Mouse (Mus musculus) erythroblast, adult 5-6 weeks (primary cell): Measurements from ENCODE around the gene Tchhl1. TPM values are rescaled to one million over a fixed set of nuclear protein-coding genes. Genes with fewer than 3 reads are reported as not detected.

ENCODE experiments used
- ATAC-seq: replicated peaks from 2 replicates; pipeline ENCODE4 v1.8.0; 2016; ENCODE audit warnings: moderate number of reproducible peaks, mild to moderate bottlenecking, moderate TSS enrichment, inconsistent platforms; ENCODE audit not compliant: poor library complexity, low FRiP score, severe bottlenecking
- total RNA-seq, 2 experiments: library from RNA; stranded (forward) in 1 of 2; stranded (reverse) in 1 of 2; fragments of 150-400 nt in 1 of 2; fragments of 200-764, 138-1000 nt in 1 of 2; gene quantifications; 2 replicates each; pipeline versions ENCODE4 v1.2.3 to v1.2.4; 2015 to 2017; ENCODE audit warnings: low replicate concordance in 2 of 2

The Tchhl1 gene
- total RNA-seq, 2 experiments from 2014 or later = not detected

DNA sequence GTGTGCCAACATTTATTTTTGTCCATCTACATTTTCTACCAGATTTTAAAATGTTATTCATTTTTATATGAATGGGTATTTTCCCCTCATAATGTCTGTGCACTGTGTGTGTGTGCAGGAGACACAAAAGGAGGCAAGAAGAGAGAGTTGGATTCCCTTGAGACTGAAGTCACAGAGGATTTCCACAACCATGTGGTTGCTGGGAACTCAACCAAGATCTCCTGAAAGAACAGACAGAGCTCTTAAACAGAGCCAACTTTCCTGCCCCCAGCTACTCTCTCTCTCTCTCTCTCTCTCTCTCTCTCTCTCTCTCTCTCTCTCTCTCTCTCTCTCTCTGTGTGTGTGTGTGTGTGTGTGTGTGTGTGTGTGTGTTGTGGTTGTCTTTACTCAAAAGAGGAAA lies 30.6 kb downstream of the Tchhl1 start:
- ATAC-seq = no peak

- no peak for ATAC-seq
Measured at GRCm38 (mm10) chr3:93504536-93505189, 36.1 kb downstream of the Tchhl1 start.

GRCm38 (mm10) chr3:93505960-93506863 lies 37.7 kb downstream of the Tchhl1 start:
- no peak for ATAC-seq

DNA sequence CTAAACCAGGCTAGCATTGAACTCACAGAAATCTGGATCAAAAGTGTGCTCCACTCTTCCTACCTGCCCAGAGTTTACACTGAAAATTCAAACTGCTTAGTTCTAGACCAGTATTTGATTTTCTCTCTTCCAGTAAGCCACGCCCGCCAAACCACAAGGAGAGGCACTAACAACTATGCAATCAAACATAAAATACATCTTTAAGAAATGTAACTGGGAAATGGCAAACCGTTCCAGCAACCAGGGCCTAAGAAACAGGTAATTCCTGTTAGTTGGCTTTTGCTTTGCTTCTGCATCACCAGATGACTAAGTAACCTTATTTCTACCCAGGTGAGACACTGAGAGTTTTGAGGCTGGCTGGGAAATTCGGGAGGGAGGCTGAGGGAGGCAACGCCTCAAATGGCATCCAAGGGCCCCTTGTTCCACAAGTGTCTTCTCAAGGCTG lies 38.3 kb downstream of the Tchhl1 start:
- no peak for ATAC-seq

DNA sequence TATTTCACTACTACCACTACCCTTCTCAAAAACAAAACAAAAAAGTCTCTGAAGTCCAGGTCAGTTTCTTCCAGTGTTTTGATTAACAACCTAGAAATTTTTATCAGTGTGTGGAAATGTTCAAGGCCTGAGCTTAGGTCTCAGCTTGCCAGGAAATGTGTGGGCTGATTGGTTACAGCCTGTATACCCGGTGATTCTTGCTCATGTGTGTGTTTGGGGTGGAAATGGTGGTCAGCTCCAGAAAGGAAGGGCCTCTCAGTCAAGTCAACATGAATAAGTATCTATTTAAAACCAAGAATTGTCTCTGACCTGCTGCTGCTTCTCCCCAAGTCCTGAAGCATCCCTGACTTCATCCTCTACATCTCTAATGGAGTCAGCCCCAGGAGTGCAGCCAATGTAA lies 40.7 kb downstream of the Tchhl1 start:
- ATAC-seq = no peak

DNA sequence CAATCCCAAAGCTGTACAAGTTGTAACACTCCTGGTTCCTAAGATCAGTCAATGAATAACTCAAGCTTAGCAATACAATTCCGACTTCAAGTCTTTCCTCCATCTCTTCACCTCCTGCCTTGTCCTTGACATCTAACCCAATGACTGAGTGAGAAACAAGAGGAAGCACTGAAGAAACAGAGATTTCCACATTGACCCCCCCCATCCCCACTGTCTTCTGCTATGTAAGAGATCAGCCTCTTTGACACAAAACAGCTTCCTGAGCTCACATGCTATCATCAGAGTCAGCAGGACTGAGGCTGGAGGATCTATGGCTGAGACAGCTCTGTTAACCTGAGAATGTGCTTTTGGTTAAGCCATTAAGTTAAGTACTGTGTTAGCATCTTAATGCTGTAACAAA lies 42.5 kb downstream of the Tchhl1 start:
- ATAC-seq = no peak

DNA sequence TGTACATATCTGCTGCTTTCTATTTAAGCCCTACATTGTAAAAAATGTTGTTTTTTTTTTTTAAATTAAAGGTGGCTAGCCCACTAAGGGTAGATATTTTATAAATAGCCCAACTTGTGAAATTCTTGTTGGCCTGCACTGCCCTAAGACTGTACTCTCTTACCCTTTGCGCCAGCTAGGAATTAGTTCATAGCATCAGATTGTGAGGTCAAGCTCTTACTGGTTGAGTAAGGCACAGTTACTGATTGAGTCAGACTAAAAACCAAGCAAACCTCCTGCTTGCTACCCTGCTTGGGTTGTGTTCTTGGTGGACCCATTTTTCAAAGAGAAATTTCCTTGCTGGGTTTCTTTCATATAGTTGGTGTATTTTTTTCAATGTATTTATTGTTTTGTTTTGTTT lies 43.2 kb downstream of the Tchhl1 start:
- no peak for ATAC-seq

GRCm38 (mm10) chr3:93512386-93513101 lies 44.0 kb downstream of the Tchhl1 start:
- no peak for ATAC-seq

DNA sequence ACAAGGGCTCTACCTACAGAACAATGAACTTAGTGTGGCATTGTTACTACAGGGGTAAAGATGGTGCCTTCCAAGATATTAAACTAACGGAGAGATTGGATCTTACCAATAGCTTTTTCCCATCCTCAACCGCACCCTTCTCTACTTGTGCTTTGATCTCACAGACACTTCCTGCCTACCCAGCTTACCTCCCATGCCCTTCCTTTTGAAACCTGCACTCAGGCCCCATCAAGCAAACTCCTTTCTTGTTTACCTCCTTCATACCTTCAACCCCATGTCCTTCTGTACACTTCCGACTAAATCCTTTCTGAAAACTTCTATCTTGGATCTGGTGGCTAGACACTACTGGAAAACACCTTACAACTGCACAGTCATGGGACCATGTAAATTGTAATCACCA lies 46.1 kb downstream of the Tchhl1 start:
- no peak for ATAC-seq

DNA sequence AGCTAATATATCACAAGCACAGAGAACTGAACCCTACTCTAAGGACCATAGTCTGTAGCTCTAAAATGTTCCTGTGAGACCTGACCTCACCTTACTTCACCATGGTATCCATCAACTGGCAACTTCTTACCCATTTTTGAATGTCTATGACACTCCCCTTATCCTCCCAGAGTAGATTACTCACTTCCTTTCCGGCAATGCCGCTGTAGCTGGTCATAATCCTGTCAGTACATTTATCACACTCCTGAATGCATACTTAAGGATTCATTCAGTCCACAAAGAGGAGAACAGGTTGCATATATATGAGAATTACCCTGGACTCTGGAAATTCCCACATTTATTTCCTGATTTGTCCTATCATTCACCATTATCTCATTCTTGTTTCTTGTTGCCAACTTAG lies 48.8 kb downstream of the Tchhl1 start:
- no peak for ATAC-seq

GRCm38 (mm10) chr3:93519856-93520329 lies 51.3 kb downstream of the Tchhl1 start:
- no peak for ATAC-seq

- ATAC-seq = no peak
Measured at GRCm38 (mm10) chr3:93520330-93521193, 52.0 kb downstream of the Tchhl1 start, which contains the start of gene S100a11. Gene S100a11, plus strand, starts transcription at chr3:93520488.

Other genes starting within 250 kb of the Tchhl1 start
- not detected in 2 replicates for gene Flg, start 195.2 kb upstream of the Tchhl1 start, total RNA-seq (2015; ENCODE audit: low replicate concordance)
- 0.42 TPM in 1 of 2 replicates, not detected in the other for gene Flg, start 195.2 kb upstream of the Tchhl1 start, total RNA-seq (2017; ENCODE audit: low replicate concordance)
- not detected in 2 replicates for gene Hrnr, start 149.0 kb upstream of the Tchhl1 start, total RNA-seq (2015; ENCODE audit: low replicate concordance)
- not detected in 2 replicates for gene Hrnr, start 149.0 kb upstream of the Tchhl1 start, total RNA-seq (2017; ENCODE audit: low replicate concordance)
- not detected in 2 replicates for gene Rptn, start 75.1 kb upstream of the Tchhl1 start, total RNA-seq (2015; ENCODE audit: low replicate concordance)
- not detected in 2 replicates for gene Rptn, start 75.1 kb upstream of the Tchhl1 start, total RNA-seq (2017; ENCODE audit: low replicate concordance)
- gene Tchh, start 26.4 kb upstream of the Tchhl1 start, total RNA-seq (2015; ENCODE audit: low replicate concordance) = 0.19 TPM in 1 of 2 replicates, not detected in the other
- gene Tchh, start 26.4 kb upstream of the Tchhl1 start, total RNA-seq (2017; ENCODE audit: low replicate concordance) = not detected in 2 replicates
- 797 and 864 TPM in 2 replicates for gene S100a11, start 51.7 kb downstream of the Tchhl1 start, total RNA-seq (2015; ENCODE audit: low replicate concordance)
- gene S100a11, start 51.7 kb downstream of the Tchhl1 start, total RNA-seq (2017; ENCODE audit: low replicate concordance) = 50.3 and 92.3 TPM in 2 replicates
- gene S100a10, start 86.3 kb downstream of the Tchhl1 start, total RNA-seq (2015; ENCODE audit: low replicate concordance) = 69.6 and 73.6 TPM in 2 replicates
- 56.1 and 64.1 TPM in 2 replicates for gene S100a10, start 86.3 kb downstream of the Tchhl1 start, total RNA-seq (2017; ENCODE audit: low replicate concordance)
- gene Tdpoz2, start 183.9 kb downstream of the Tchhl1 start, total RNA-seq (2015; ENCODE audit: low replicate concordance) = not detected in 2 replicates
- gene Tdpoz2, start 183.9 kb downstream of the Tchhl1 start, total RNA-seq (2017; ENCODE audit: low replicate concordance) = not detected in 2 replicates
- gene Tdpoz1, start 207.6 kb downstream of the Tchhl1 start, total RNA-seq (2015; ENCODE audit: low replicate concordance) = not detected in 2 replicates
- gene Tdpoz1, start 207.6 kb downstream of the Tchhl1 start, total RNA-seq (2017; ENCODE audit: low replicate concordance) = not detected in 2 replicates
- gene Gm37596, start 224.3 kb downstream of the Tchhl1 start, total RNA-seq (2015; ENCODE audit: low replicate concordance) = not detected in 2 replicates
- gene Gm37596, start 224.3 kb downstream of the Tchhl1 start, total RNA-seq (2017; ENCODE audit: low replicate concordance) = not detected in 2 replicates